Mouse (Mus musculus) intestine, postnatal 0 days (tissue): Measurements from ENCODE around the gene Idh2. TPM values are rescaled to one million over a fixed set of nuclear protein-coding genes. Genes with fewer than 3 reads are reported as not detected.

ENCODE experiments used
- ATAC-seq: fragments of 200-750 bp; cut with Nextera tagmentation; 2 replicates; pipeline ENCODE4 v1.8.0; 2017; ENCODE audit warnings: mild to moderate bottlenecking, moderate TSS enrichment, moderate library complexity
- H3K27ac ChIP-seq: fragments of 300-500 bp; sonication (generic); 2 replicates; pipeline ENCODE4 v1.5.1; 2014; ENCODE audit warnings: mild to moderate bottlenecking, low read depth, low read length, moderate library complexity
- H3K27me3 ChIP-seq: fragments of 300-500 bp; sonication (generic); replicated peaks from 2 replicates; pipeline ENCODE4 v1.6.1; 2014; ENCODE audit warnings: low read length, mixed read lengths; ENCODE audit not compliant: control insufficient read depth, insufficient read depth
- H3K36me3 ChIP-seq: fragments of 300-500 bp; sonication (generic); 2 replicates; pipeline ENCODE4 v1.6.1; 2014; ENCODE audit warnings: mild to moderate bottlenecking, moderate library complexity; ENCODE audit not compliant: control insufficient read depth, insufficient read depth
- H3K4me1 ChIP-seq: fragments of 300-500 bp; sonication (generic); replicated peaks from 2 replicates; pipeline ENCODE4 v1.6.1; 2014; ENCODE audit warnings: antibody characterized with exemption, low read length, mixed read lengths; ENCODE audit not compliant: control insufficient read depth, insufficient read depth
- H3K4me2 ChIP-seq: fragments of 300-500 bp; sonication (generic); replicated peaks from 2 replicates; pipeline ENCODE4 v1.6.1; 2014; ENCODE audit warnings: low read depth, mild to moderate bottlenecking, moderate library complexity
- H3K4me3 ChIP-seq: fragments of 300-500 bp; sonication (generic); 2 replicates; pipeline ENCODE4 v1.5.1; 2014; ENCODE audit warnings: low read depth, low read length
- H3K9ac ChIP-seq: fragments of 300-500 bp; sonication (generic); 2 replicates; pipeline ENCODE4 v1.6.1; 2014; ENCODE audit warnings: mild to moderate bottlenecking, low read depth, low read length
- H3K9me3 ChIP-seq: fragments of 300-500 bp; sonication (generic); 2 replicates; pipeline ENCODE4 v1.6.1; 2016; ENCODE audit warnings: mixed run types; ENCODE audit not compliant: control insufficient read depth
- CTCF ChIP-seq: sonication (generic); IDR thresholded peaks from 2 replicates; pipeline ENCODE4 v1.5.1; 2016; ENCODE audit warnings: low read depth, mild to moderate bottlenecking, control low read depth, antibody characterized with exemption, moderate library complexity
- WGBS: fragments of 180-500 bp; shearing (Covaris S2); extraction: QIAGEN DNeasy Blood & Tissue Kit; methylation state at CpG from one replicate; pipeline ENCODE4 v1.1.7; 2014; 5-methylcytosine and 5-hydroxymethylcytosine counted together
- polyA plus RNA-seq: library from polyadenylated mRNA; unstranded; fragments of >200 nt; fragmentation: Nextera tagmentation; extraction: Ambion mirVana; gene quantifications from 2 replicates; pipeline ENCODE4 v1.2.1, GENCODE M21; 2015

The Idh2 gene
- polyA plus RNA-seq, 1 experiment from 2014 or later, result 190 TPM

GRCm38 (mm10) chr7:80060012-80060778 is 55.0 kb downstream of the Idh2 start:
- Histone ChIP-seq H3K9ac (no peak overlapping the region), H3K4me1 (peaks cover 31% of the 10 kb centered on the region), H3K27ac (peak overlapping the region; percentile 90), H3K4me3 (no peak overlapping the region), H3K27me3 (no peaks in the 10 kb centered on the region), H3K4me2 (peak overlapping the region; percentile 17), H3K36me3 (no peaks in the 10 kb centered on the region; the same call in 1 of the 2 replicates), H3K9me3 (no peaks in the 10 kb centered on the region)
- TF ChIP-seq CTCF, result no peak
- 42% methylated on average over 10 of the region's 10 CpGs for WGBS
- ATAC-seq, result peak; percentile 80

GRCm38 (mm10) chr7:80059064-80059838 is 55.9 kb downstream of the Idh2 start:
- H3K4me2 ChIP-seq, result 0 out of 2 replicates have a peak overlapping the region, but pooled peaks have one; percentile 7
- 53% methylated on average over 13 of the region's 13 CpGs for WGBS
- H3K36me3 ChIP-seq, result no peaks in the 10 kb centered on the region; the same call in 1 of the 2 replicates
- no peak overlapping the region for H3K4me3 ChIP-seq
- peaks cover 31% of the 10 kb centered on the region for H3K4me1 ChIP-seq
- H3K27ac ChIP-seq, result peak overlapping the region; percentile 90
- no peak overlapping the region for H3K9ac ChIP-seq
- no peak for TF ChIP-seq CTCF
- H3K9me3 ChIP-seq, result no peaks in the 10 kb centered on the region
- ATAC-seq, result no peak
- no peaks in the 10 kb centered on the region for H3K27me3 ChIP-seq

- Histone ChIP-seq H3K9ac (peak overlapping the region; percentile 28; the same call in 1 of the 2 replicates), H3K27me3 (no peaks in the 10 kb centered on the region), H3K4me3 (no peak overlapping the region), H3K36me3 (no peaks in the 10 kb centered on the region; the same call in 1 of the 2 replicates), H3K4me2 (0 out of 2 replicates have a peak overlapping the region, but pooled peaks have one; percentile 7), H3K4me1 (peaks cover 34% of the 10 kb centered on the region), H3K27ac (peak overlapping the region; percentile 90), H3K9me3 (no peaks in the 10 kb centered on the region)
- no peak for ATAC-seq
- TF ChIP-seq CTCF, result no peak
- WGBS, result 55% methylated on average over 4 of the region's 4 CpGs
These were observed 56.7 kb downstream of the Idh2 start for GRCm38 (mm10) chr7:80058405-80059063.

GRCm38 (mm10) chr7:80057781-80058180 is 57.4 kb downstream of the Idh2 start:
- 27% methylated on average over 14 of the region's 14 CpGs for WGBS
- no peak overlapping the region for H3K4me3 ChIP-seq
- TF ChIP-seq CTCF, result peak; percentile 21; the same call in 1 of the 2 replicates
- H3K4me1 ChIP-seq, result peaks cover 34% of the 10 kb centered on the region
- peak; percentile 12 for ATAC-seq
- no peaks in the 10 kb centered on the region for H3K27me3 ChIP-seq
- H3K27ac ChIP-seq, result peak overlapping the region; percentile 90
- no peaks in the 10 kb centered on the region for H3K9me3 ChIP-seq
- peak overlapping the region; percentile 23; the same call in 1 of the 2 replicates for H3K9ac ChIP-seq
- no peaks in the 10 kb centered on the region; the same call in 1 of the 2 replicates for H3K36me3 ChIP-seq
- peak overlapping the region; percentile 41; the same call in 1 of the 2 replicates for H3K4me2 ChIP-seq

- peak overlapping the region; percentile 90 for H3K27ac ChIP-seq
- H3K4me1 ChIP-seq, result peaks cover 40% of the 10 kb centered on the region
- WGBS, result 36% methylated on average over 4 of the region's 4 CpGs
- peak overlapping the region; percentile 41 for H3K4me2 ChIP-seq
- no peak overlapping the region; the same call in 1 of the 2 replicates for H3K9ac ChIP-seq
- no peaks in the 10 kb centered on the region for H3K9me3 ChIP-seq
- ATAC-seq, result peak; percentile 28
- no peaks in the 10 kb centered on the region for H3K27me3 ChIP-seq
- no peaks in the 10 kb centered on the region; the same call in 1 of the 2 replicates for H3K36me3 ChIP-seq
- H3K4me3 ChIP-seq, result no peak overlapping the region
- TF ChIP-seq CTCF, result no peak
These were observed 58.0 kb downstream of the Idh2 start for GRCm38 (mm10) chr7:80057002-80057691.
